Mouse (Mus musculus) brain, embryonic 14.5 days (tissue): ENCODE results near the gene Foxk1. TPM values are rescaled to one million over a fixed set of nuclear protein-coding genes. Genes with fewer than 3 reads are reported as not detected.

Source experiments
- DNase-seq: peaks from one replicate; pipeline ENCODE4 v3.0.0-alpha.2; 2011; ENCODE audit warnings: low read depth
- CTCF ChIP-seq: fragments of 200-500 bp; IDR thresholded peaks from 2 replicates; pipeline ENCODE4 v1.5.1; 2012; ENCODE audit warnings: inconsistent platforms, mild to moderate bottlenecking, moderate library complexity, borderline replicate concordance; ENCODE audit not compliant: insufficient read depth, insufficient read length; ENCODE audit errors: extremely low read depth
- POLR2A ChIP-seq: fragments of 200-500 bp; IDR thresholded peaks from 2 replicates; pipeline ENCODE4 v1.6.1; 2012; ENCODE audit warnings: mild to moderate bottlenecking, inconsistent platforms, borderline replicate concordance; ENCODE audit not compliant: poor library complexity, insufficient read depth, insufficient read length, severe bottlenecking; ENCODE audit errors: extremely low read depth
- polyA plus RNA-seq: library from polyadenylated mRNA; depleted of rRNA; stranded (reverse); fragments of >200 nt; gene quantifications from 2 replicates; pipeline ENCODE4 v1.2.3, GENCODE M21; 2012

Gene Foxk1
- polyA plus RNA-seq, 1 experiment: 22.1 TPM

GRCm38 (mm10) chr5:142374343-142374742 lies 27.0 kb upstream of the Foxk1 start:
- TF ChIP-seq CTCF: no peak
- no peak for TF ChIP-seq POLR2A
- no peak for DNase-seq

- TF ChIP-seq CTCF (no peak), POLR2A (no peak)
- DNase-seq: no peak
Observed at GRCm38 (mm10) chr5:142375641-142376040, 25.7 kb upstream of the Foxk1 start.

GRCm38 (mm10) chr5:142376071-142376470 lies 25.2 kb upstream of the Foxk1 start:
- TF ChIP-seq POLR2A: no peak
- TF ChIP-seq CTCF: no peak
- no peak for DNase-seq

- DNase-seq: no peak
- TF ChIP-seq POLR2A: no peak
- TF ChIP-seq CTCF: no peak
Observed at GRCm38 (mm10) chr5:142378068-142378467, 23.2 kb upstream of the Foxk1 start.

GRCm38 (mm10) chr5:142380491-142380890 lies 20.8 kb upstream of the Foxk1 start:
- TF ChIP-seq CTCF (no peak), POLR2A (no peak)
- peak; percentile 62 for DNase-seq

GRCm38 (mm10) chr5:142384911-142385660 lies 16.2 kb upstream of the Foxk1 start:
- DNase-seq: peak; percentile 72
- TF ChIP-seq POLR2A (no peak), CTCF (no peak)

GRCm38 (mm10) chr5:142386329-142386728 lies 15.0 kb upstream of the Foxk1 start:
- no peak for DNase-seq
- TF ChIP-seq POLR2A (no peak), CTCF (no peak)

- TF ChIP-seq CTCF: peak; percentile 6; the same call in 1 of the 2 replicates
- TF ChIP-seq POLR2A: no peak
- peak; percentile 84 for DNase-seq
Observed at GRCm38 (mm10) chr5:142386784-142387680, 14.3 kb upstream of the Foxk1 start.

GRCm38 (mm10) chr5:142387716-142388115 lies 13.6 kb upstream of the Foxk1 start:
- no peak for DNase-seq

GRCm38 (mm10) chr5:142391691-142392090 lies 9.6 kb upstream of the Foxk1 start:
- TF ChIP-seq CTCF: no peak
- TF ChIP-seq POLR2A: no peak
- DNase-seq: no peak

More at GRCm38 (mm10) chr5:142387716-142388115, 13.6 kb upstream of the Foxk1 start:
- TF ChIP-seq CTCF: peak; percentile 55; the same call in 1 of the 2 replicates
- no peak for TF ChIP-seq POLR2A

GRCm38 (mm10) chr5:142394602-142395252 lies 6.6 kb upstream of the Foxk1 start:
- DNase-seq: no peak
- peak; percentile 26; the same call in 1 of the 2 replicates for TF ChIP-seq CTCF
- no peak for TF ChIP-seq POLR2A
